Mouse (Mus musculus) heart, adult 9 months (tissue): ENCODE results near the gene Casq2.

Experiments
- DNase-seq, 2 experiments: peaks; one replicate each; pipeline ENCODE4 v3.0.0; 2022; ENCODE audit warnings: low spot score in 2 of 2

Gene Casq2

DNA sequence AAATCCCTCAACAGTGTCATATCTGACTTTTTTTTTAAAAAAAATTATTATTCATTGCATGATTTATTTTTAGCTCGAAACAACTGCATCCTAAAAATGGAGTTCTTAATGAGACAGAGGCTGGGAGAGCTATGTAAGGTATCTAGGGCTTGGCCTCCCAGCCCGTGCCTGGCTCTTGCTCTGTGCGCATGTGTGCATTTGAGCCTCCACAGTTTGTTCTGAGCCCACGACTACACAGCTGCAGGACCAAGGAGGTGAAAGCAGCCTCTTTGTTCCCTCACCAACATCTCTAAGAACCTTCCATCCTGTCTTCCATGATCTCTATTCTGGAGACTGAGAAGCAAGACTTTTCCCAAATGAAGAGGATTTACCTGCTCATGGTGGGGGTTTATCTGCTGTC lies at the start of gene Casq2:
TSS of gene Casq2 (plus strand) at position 133 of the 400 bp plus-strand sequence.
- peak; percentile 25 to 49 for DNase-seq

- DNase-seq = no peak
Measured at GRCm38 (mm10) chr3:102037806-102038205, 48.4 kb upstream of the Casq2 start.

DNA sequence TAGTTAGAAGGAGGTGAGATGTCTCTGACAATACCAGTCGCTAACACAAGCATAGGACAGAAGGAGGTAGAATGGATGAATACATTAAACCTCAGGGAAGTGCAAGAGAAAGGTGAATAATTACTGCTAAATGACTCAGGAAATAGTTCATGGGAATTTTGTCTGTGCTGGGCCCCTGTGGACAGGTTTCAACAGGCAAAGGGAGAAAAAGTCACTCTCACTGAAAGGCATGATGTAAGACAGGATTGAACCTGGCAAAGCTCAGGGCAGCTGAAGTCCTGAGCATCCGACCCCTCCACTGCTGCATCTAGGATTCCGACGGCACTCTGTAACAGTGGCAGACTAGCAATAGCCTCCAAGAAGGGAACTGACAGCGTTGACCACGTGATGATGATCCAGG lies 47.6 kb upstream of the Casq2 start:
- no peak for DNase-seq

DNA sequence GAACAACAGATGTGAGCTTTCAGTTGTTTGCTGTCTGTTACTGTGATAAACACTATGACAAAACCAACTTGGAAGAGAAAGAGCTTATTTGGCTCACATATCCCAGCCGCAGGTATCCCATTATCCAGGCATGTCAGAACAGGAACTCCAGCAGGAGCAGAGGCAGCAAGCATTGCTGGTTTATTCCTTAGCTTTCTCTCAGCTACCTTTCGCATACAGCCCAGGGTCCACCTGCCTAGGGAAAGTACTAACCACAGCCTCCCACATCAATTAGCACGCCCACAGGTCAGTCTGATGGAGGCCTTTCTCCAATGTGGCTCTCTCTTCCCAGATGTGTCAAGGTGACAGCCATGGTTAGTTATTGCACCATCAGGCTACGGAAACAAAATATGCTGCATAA lies 44.6 kb upstream of the Casq2 start:
- DNase-seq = no peak

DNA sequence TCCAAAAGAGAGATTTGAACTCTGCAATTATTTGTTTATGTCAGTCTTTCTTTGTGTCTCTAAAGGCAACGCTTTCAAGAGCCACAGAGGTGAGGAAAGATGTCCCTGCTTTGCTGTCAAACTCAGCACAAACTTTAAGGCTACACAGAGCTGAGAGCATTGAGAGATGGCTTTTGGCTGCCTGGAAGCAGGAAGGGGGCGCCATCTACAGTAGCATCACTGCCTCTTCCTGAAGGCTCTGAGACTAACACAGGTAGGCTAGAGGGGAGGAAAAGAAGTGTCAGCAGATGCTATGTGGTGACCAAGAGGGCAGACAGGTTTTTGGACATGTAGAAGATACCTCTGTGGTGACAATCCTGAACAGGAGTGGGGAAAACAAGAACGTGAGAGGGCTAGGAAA lies 41.1 kb upstream of the Casq2 start:
- DNase-seq = no peak

- no peak for DNase-seq
Measured at GRCm38 (mm10) chr3:102047532-102047931, 38.7 kb upstream of the Casq2 start.

- no peak for DNase-seq
Measured at GRCm38 (mm10) chr3:102049207-102050104, 36.8 kb upstream of the Casq2 start.

DNA sequence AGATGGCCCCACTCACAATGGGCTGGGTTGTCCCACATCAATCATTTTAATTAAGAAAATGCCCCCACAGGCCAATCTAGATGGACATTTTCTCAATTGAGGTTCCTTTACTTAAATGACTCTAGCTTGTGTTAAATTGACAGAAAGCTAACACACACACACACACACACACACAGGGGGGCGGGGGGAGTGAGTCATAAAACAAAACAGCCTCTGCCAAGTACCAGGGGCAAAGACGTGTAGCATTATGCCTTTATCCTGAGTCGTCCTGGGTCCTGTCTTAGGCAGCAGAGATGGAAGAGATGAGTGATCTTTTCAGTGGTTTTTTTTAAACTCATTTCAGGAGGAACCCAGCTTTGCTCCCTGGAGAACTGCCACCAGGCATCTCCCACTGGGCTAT lies 34.2 kb upstream of the Casq2 start:
- DNase-seq = no peak

DNA sequence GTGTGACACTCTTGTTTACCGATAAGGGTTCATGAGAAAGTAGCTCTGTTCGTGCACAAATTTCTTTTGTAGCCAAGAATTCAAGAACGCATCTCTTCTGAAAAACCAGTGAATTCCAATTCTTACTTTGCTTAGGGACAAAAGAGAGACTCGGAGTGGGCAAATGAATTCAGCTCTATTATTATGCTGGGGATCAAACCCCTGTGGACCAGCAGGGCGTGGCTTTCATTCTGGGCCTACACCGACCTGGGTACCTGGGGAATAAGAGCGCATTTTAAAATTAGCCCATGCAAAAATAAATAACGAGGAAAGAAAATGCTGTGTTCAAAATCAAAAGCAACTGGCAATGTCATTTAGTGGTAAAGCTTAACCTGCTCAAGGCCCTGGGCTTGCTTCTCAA lies 32.9 kb upstream of the Casq2 start:
- no peak for DNase-seq

- no peak for DNase-seq
Measured at GRCm38 (mm10) chr3:102055878-102056277, 30.3 kb upstream of the Casq2 start.

DNA sequence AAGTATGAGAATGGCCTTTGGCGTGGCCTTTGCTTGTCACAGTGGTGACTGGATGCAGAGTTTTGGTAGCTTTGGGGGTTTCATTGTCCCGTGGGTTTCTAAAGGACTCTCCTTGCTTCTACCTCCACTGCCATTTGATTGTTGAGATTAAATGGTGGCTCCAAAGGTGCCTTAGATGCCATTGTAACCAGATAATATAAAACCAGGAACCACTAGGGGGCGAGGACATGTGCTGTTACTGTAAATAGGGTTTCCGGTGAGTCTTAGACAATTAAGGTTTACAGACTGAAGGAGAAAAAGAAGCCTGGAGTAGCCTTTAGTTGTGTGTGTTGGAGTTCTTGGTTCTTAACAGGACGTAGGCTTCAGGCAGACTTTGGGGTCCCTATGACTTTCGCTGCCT lies 26.1 kb upstream of the Casq2 start:
- no peak for DNase-seq

DNA sequence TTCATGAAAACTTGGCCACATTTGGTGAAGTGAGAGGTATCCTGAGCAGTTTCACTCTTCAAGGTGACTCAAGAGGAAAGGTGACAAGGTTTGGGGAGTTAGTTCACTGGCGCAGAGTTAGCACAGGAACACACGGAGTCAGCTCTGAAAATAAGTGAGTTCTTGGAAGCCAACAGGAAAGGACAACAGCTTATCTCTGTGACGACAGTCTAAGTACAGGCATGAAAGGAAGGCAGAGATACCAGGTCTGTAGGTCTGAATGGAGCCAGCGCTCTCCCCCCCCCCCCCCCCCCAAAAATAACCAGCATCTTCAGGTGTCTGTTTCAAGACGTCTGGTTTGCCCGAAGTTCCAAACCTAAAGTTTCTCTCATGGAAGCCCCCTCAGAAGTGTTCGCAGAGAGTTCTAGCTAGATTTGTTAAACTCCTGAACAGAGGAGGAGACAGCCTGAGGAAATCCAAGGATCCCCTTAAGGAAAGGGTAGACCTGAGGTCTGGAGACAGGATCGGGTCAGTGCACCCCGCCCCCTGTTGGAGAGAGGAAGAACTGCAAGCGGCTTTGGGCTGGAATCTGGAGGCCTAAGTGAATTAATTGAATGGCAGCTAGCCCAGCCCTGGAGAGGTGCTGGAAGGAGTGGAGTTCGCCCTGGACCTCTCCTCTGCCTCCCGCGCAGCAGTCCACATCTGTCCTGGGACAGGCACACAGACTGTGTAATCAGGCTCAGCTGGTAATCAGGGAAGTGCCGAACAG lies 24.1 kb upstream of the Casq2 start:
- DNase-seq = peak; percentile 42 to 67

- DNase-seq = no peak
Measured at GRCm38 (mm10) chr3:102062671-102063010, 23.6 kb upstream of the Casq2 start.

DNA sequence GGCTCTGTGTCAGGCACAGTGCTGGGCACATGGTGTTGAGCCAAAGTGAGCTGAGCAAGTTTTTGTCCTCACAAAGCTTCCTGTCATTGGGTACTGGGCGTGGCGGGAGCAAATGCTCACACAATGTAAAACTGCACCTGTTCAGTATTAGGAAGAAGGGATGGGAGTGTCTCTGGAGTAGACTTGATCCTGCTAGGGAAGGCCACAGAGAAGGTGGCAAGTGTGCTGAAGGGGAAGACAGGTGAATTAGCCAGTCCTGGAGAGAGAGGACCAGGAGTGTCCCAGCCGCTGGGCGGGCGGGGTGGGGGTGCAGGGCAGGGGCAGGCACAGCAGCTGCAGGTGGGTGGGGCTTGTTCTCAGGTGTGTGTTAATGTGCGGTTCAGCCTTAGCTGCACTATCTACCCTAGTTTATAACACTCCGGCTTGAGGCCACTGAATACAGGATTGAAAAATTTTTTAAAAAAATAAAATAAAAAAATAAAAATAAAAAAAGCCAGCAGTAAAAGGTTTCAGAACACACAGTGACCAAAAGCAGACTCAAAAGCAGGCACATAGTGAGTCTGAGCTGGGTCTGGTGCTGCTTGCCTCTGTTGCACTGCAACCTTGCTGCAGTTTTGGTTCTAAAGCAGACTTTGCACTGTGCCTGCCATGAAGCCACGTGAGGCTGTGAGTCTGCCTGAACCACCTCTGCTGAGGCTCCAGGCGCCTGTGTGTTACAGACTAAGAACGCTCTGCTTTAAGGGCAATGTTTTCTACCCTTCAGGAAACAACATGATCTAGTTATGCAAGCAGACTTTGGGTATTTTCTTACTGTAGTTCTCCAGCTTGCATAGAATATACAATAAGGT lies 22.7 kb upstream of the Casq2 start:
- DNase-seq = no peak

GRCm38 (mm10) chr3:102064566-102064965 lies 21.6 kb upstream of the Casq2 start:
- DNase-seq = peak; percentile 26 to 40

DNA sequence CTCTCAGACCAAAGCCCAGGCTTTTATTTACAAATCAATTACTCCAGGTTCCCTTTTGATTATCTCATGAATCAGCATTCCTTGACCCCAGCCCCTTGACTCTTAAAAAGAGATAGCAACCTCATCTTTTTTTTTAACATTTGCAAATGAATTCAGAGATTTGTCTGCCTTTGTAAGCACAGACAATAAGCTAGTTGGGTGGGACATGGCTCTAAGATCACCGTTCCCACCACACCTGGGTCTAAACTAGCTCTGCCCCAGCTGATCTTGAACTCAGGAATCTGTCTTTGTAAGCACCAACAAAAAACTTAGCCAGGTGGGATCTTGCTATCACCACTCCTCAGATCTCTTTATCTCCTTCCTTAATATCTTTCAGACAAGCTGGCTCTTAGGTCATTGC lies 18.9 kb upstream of the Casq2 start:
- DNase-seq = no peak

- DNase-seq = no peak
Measured at GRCm38 (mm10) chr3:102067861-102068260, 18.4 kb upstream of the Casq2 start.

DNA sequence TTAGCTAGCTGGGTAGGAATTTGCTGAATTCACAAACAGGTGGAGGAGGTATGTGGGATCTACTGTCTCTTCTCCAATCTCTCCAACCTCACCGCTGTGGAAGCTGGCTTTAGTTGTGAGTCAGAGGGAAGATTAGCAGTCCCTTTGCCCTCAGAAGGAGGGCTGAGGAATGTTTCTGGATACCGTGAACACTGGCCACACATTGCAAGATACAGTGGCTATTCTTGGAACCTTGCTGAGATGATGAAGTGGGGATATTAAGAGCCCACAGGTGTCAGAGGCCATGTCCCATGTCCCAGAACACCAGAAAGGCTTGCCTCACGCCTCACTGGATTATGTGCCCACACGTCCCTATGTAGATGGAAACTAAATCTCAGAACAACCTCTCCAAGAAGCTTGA lies 17.0 kb upstream of the Casq2 start:
- DNase-seq = no peak

DNA sequence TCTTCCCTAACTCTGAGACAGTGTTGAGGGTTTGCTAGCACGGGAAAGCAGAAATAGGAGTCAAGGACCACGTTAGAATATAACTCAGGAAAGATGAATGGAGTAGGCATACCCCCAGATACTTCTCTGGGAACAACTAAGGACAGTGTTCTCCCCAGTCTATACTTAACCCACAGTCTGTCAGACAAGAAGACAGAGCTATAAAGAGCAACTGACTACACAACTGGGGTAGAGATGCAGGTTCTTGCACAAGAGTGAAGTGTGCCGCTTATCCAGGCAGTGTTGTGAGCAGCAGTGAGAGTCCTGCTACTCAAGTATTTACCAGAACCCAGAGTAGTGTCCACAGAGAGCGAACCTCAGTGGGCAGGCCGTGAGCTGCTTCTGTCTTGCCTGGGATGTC lies 16.5 kb upstream of the Casq2 start:
- no peak for DNase-seq

GRCm38 (mm10) chr3:102070360-102070759 lies 15.9 kb upstream of the Casq2 start:
- DNase-seq = no peak

DNA sequence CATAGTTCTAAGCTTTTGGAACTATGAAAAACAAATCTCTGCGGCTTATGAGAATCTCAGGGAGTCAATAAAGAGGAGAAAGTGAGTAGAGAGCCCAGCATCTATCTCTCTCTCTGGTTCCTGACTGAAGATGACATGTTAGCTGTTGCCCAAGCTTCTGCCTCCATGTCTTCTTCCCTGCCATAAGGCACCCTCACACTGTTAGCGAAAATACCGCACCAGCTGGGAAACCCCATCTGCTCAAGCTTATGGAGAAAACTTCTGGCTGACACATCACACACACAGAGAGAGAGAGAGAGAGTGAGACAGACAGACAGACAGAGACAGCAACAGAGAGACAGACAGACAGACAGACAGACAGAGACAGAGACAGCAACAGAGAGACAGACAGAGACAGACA lies 15.2 kb upstream of the Casq2 start:
- DNase-seq = no peak

DNA sequence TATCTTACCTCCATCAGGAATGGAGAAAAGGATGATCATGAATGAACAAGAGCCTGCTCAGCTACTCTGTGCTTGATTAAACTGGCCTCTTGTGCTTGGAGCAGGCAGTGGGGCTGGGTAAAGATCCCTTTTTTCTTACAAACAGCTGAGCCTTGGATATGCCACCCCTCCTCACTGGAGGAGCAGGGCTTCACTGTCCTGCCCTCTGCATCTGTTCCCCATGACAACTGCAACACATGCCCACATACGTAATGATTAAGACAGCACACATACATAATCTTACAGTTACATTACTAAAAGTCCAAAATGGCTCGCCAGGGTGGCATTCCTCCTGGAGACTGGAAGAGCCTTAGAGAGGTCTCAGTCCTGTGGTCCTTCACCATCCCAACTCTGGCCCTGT lies 6.8 kb upstream of the Casq2 start:
- DNase-seq = no peak
